Mouse (Mus musculus): Measurements from ENCODE around the gene Get4. TPM values are rescaled to one million over a fixed set of nuclear protein-coding genes. Genes with fewer than 3 reads are reported as not detected.
A peak's percentile ranks its signal among the peaks of the same experiment; 100 is the strongest.

The Get4 gene
- polyA plus RNA-seq, 1 experiment from 2014 or later, result 139 TPM

- H3K4me3 ChIP-seq (ENCODE audit: low read depth, low read length), result no peak overlapping the region
- no peaks in the 10 kb centered on the region for H3K27me3 ChIP-seq (ENCODE audit: control insufficient read depth, insufficient read depth, low read length)
- no peak overlapping the region; the same call in 1 of the 2 replicates for H3K9ac ChIP-seq (ENCODE audit: low read depth, low read length)
- H3K36me3 ChIP-seq (ENCODE audit: control insufficient read depth, insufficient read depth, low read length), result peaks cover 24% of the 10 kb centered on the region
- WGBS (ENCODE audit: insufficient replicate concordance), result 79% methylated on average over 7 of the region's 7 CpGs
- H3K9me3 ChIP-seq (replicated peaks; ENCODE audit: control insufficient read depth, low read length), result no peaks in the 10 kb centered on the region
- peaks cover 35% of the 10 kb centered on the region for H3K4me1 ChIP-seq (ENCODE audit: control insufficient read depth, insufficient read depth, low read length)
- H3K4me2 ChIP-seq, result peak overlapping the region; percentile 79
- no peak for ATAC-seq (replicated peaks; ENCODE audit: insufficient number of reproducible peaks, low FRiP score, low TSS enrichment)
- H3K27ac ChIP-seq (ENCODE audit: low read depth, low read length), result peak overlapping the region; percentile 60; the same call in 1 of the 2 replicates
These were observed 845 bp upstream of the Get4 start for GRCm38 (mm10) chr5:139251279-139251678.

DNA sequence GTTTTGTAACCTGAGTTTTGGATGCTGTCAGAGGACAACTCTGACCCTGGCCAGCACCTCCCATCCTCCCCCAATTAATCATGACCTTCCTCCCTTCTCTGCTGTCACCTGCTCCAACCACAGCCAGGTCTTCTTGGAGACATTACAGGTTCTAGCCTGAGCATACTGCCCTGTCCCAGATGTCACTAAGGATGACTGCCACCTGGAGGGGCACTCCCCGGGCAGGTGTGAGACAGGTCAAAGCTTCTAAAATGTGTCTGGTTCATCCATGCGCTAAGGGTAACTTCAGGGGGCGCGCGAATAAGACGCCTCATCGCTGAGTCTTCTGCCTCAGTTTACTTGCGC, 416 bp upstream of the Get4 start:
- ATAC-seq (replicated peaks; ENCODE audit: insufficient number of reproducible peaks, low FRiP score, low TSS enrichment), result peak; percentile 8; the same call in 1 of the 2 replicates
- Histone ChIP-seq H3K4me3 (ENCODE audit: low read depth, low read length) (peak overlapping the region; percentile 81), H3K4me1 (ENCODE audit: control insufficient read depth, insufficient read depth, low read length) (peaks cover 39% of the 10 kb centered on the region), H3K27me3 (ENCODE audit: control insufficient read depth, insufficient read depth, low read length) (no peaks in the 10 kb centered on the region), H3K4me2 (peak overlapping the region; percentile 79), H3K9me3 (replicated peaks; ENCODE audit: control insufficient read depth, low read length) (no peaks in the 10 kb centered on the region), H3K27ac (ENCODE audit: low read depth, low read length) (peak overlapping the region; percentile 60), H3K9ac (ENCODE audit: low read depth, low read length) (peak overlapping the region; percentile 79), H3K36me3 (ENCODE audit: control insufficient read depth, insufficient read depth, low read length) (peaks cover 19% of the 10 kb centered on the region)
- 2% methylated on average over 8 of the region's 8 CpGs for WGBS (ENCODE audit: insufficient replicate concordance)

DNA sequence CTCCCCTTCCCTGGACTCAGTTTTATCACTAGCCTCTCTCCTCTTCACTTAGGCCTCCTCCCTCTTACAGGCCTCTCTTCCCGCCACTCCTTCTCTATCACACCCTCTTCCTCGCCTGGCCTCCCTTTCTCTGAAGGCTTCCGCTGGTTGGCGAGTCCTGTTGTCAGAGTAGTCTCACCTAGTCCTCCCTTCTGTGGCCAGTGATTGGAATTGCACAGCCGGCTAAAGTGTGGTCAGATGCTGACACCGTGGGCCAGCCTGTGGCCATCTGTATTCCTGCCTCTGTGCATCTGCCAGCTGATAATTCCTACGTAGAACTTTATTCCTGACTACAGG, 754 bp downstream of the Get4 start:
- no peaks in the 10 kb centered on the region for H3K27me3 ChIP-seq (ENCODE audit: control insufficient read depth, insufficient read depth, low read length)
- H3K4me2 ChIP-seq, result peak overlapping the region; percentile 79
- H3K4me1 ChIP-seq (ENCODE audit: control insufficient read depth, insufficient read depth, low read length), result peaks cover 45% of the 10 kb centered on the region
- no peaks in the 10 kb centered on the region for H3K9me3 ChIP-seq (replicated peaks; ENCODE audit: control insufficient read depth, low read length)
- peak overlapping the region; percentile 94 for H3K27ac ChIP-seq (ENCODE audit: low read depth, low read length)
- peak overlapping the region; percentile 79 for H3K9ac ChIP-seq (ENCODE audit: low read depth, low read length)
- H3K4me3 ChIP-seq (ENCODE audit: low read depth, low read length), result peak overlapping the region; percentile 81
- peaks cover 11% of the 10 kb centered on the region for H3K36me3 ChIP-seq (ENCODE audit: control insufficient read depth, insufficient read depth, low read length)
- 0% methylated on average over 7 of the region's 7 CpGs for WGBS (ENCODE audit: insufficient replicate concordance)
- peak; percentile 13; the same call in 1 of the 2 replicates for ATAC-seq (replicated peaks; ENCODE audit: insufficient number of reproducible peaks, low FRiP score, low TSS enrichment)

- 4% methylated on average over 6 of the region's 6 CpGs for WGBS (ENCODE audit: insufficient replicate concordance)
- Histone ChIP-seq H3K27ac (ENCODE audit: low read depth, low read length) (peak overlapping the region; percentile 94), H3K36me3 (ENCODE audit: control insufficient read depth, insufficient read depth, low read length) (peaks cover 8% of the 10 kb centered on the region; the same call in 1 of the 2 replicates), H3K9me3 (replicated peaks; ENCODE audit: control insufficient read depth, low read length) (no peaks in the 10 kb centered on the region), H3K4me1 (ENCODE audit: control insufficient read depth, insufficient read depth, low read length) (peaks cover 48% of the 10 kb centered on the region), H3K4me3 (ENCODE audit: low read depth, low read length) (peak overlapping the region; percentile 81), H3K9ac (ENCODE audit: low read depth, low read length) (peak overlapping the region; percentile 79), H3K4me2 (peak overlapping the region; percentile 79), H3K27me3 (ENCODE audit: control insufficient read depth, insufficient read depth, low read length) (no peaks in the 10 kb centered on the region)
- ATAC-seq (replicated peaks; ENCODE audit: insufficient number of reproducible peaks, low FRiP score, low TSS enrichment), result 0 out of 2 replicates have a peak, but pooled peaks have one; percentile 15
These were observed 1.2 kb downstream of the Get4 start for GRCm38 (mm10) chr5:139253301-139253741.

GRCm38 (mm10) chr5:139254938-139255337, 2.8 kb downstream of the Get4 start:
- Histone ChIP-seq H3K27me3 (ENCODE audit: control insufficient read depth, insufficient read depth, low read length) (no peaks in the 10 kb centered on the region), H3K4me3 (ENCODE audit: low read depth, low read length) (no peak overlapping the region), H3K36me3 (ENCODE audit: control insufficient read depth, insufficient read depth, low read length) (no peaks in the 10 kb centered on the region), H3K27ac (ENCODE audit: low read depth, low read length) (no peak overlapping the region), H3K9me3 (replicated peaks; ENCODE audit: control insufficient read depth, low read length) (no peaks in the 10 kb centered on the region), H3K4me2 (peak overlapping the region; percentile 79; the same call in 1 of the 2 replicates), H3K9ac (ENCODE audit: low read depth, low read length) (peak overlapping the region; percentile 12; the same call in 1 of the 2 replicates), H3K4me1 (ENCODE audit: control insufficient read depth, insufficient read depth, low read length) (peaks cover 59% of the 10 kb centered on the region)
- no peak for ATAC-seq (replicated peaks; ENCODE audit: insufficient number of reproducible peaks, low FRiP score, low TSS enrichment)
- WGBS (ENCODE audit: insufficient replicate concordance), result 83% methylated on average over 6 of the region's 6 CpGs

GRCm38 (mm10) chr5:139255777-139256176, 3.7 kb downstream of the Get4 start:
- no peaks in the 10 kb centered on the region for H3K9me3 ChIP-seq (replicated peaks; ENCODE audit: control insufficient read depth, low read length)
- peak overlapping the region; percentile 62; the same call in 1 of the 2 replicates for H3K27ac ChIP-seq (ENCODE audit: low read depth, low read length)
- H3K27me3 ChIP-seq (ENCODE audit: control insufficient read depth, insufficient read depth, low read length), result no peaks in the 10 kb centered on the region
- peaks cover 64% of the 10 kb centered on the region for H3K4me1 ChIP-seq (ENCODE audit: control insufficient read depth, insufficient read depth, low read length)
- no peak overlapping the region for H3K4me3 ChIP-seq (ENCODE audit: low read depth, low read length)
- H3K4me2 ChIP-seq, result no peak overlapping the region
- peak overlapping the region; percentile 39; the same call in 1 of the 2 replicates for H3K9ac ChIP-seq (ENCODE audit: low read depth, low read length)
- H3K36me3 ChIP-seq (ENCODE audit: control insufficient read depth, insufficient read depth, low read length), result no peaks in the 10 kb centered on the region
- no peak for ATAC-seq (replicated peaks; ENCODE audit: insufficient number of reproducible peaks, low FRiP score, low TSS enrichment)
- WGBS (ENCODE audit: insufficient replicate concordance), result 83% methylated on average over 6 of the region's 6 CpGs

DNA sequence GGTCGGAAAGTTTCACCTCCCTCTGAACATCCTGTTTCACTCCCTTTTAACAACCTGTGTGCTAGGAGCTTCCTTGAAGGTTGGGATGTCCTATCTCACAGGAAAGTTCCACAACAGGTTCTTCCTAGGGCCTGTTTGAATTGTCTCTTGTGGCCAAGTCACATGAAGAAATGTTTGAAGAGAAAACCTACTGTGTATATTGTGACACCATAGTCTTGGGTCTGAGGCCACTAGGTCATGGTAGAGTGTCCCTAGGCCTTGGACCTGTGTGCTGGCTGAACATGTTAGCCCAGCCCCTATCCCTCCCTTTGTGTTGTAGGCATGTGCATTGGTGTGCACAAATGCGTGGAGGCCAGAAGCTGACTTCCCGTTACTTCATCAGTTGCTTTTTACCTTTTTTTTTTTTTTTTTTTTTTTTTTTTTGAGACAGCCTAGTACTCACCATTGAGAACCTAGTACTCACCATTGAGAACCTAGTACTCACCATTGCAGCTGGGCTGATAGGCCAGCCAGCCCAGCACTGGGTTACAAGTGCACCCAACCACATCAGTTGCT, 4.2 kb downstream of the Get4 start:
- Histone ChIP-seq H3K27ac (ENCODE audit: low read depth, low read length) (no peak overlapping the region), H3K27me3 (ENCODE audit: control insufficient read depth, insufficient read depth, low read length) (no peaks in the 10 kb centered on the region)

GRCm38 (mm10) chr5:139257265-139257664, 5.1 kb downstream of the Get4 start:
- H3K4me3 ChIP-seq (ENCODE audit: low read depth, low read length), result no peak overlapping the region
- WGBS (ENCODE audit: insufficient replicate concordance), result 91% methylated on average over 1 of the region's 1 CpGs
- 0 out of 2 replicates have a peak overlapping the region, but pooled peaks have one; percentile 43 for H3K9ac ChIP-seq (ENCODE audit: low read depth, low read length)
- H3K4me1 ChIP-seq (ENCODE audit: control insufficient read depth, insufficient read depth, low read length), result peaks cover 64% of the 10 kb centered on the region
- no peak for ATAC-seq (replicated peaks; ENCODE audit: insufficient number of reproducible peaks, low FRiP score, low TSS enrichment)
- H3K4me2 ChIP-seq, result no peak overlapping the region
- peaks cover 8% of the 10 kb centered on the region for H3K36me3 ChIP-seq (ENCODE audit: control insufficient read depth, insufficient read depth, low read length)
- H3K27me3 ChIP-seq (ENCODE audit: control insufficient read depth, insufficient read depth, low read length), result no peaks in the 10 kb centered on the region
- H3K9me3 ChIP-seq (replicated peaks; ENCODE audit: control insufficient read depth, low read length), result no peaks in the 10 kb centered on the region
- peak overlapping the region; percentile 67 for H3K27ac ChIP-seq (ENCODE audit: low read depth, low read length)

More for the DNA sequence above, 4.2 kb downstream of the Get4 start:
- WGBS (ENCODE audit: insufficient replicate concordance), result 92% methylated on average over 3 of the region's 3 CpGs
- no peaks in the 10 kb centered on the region for H3K9me3 ChIP-seq (replicated peaks; ENCODE audit: control insufficient read depth, low read length)
- no peak overlapping the region for H3K4me2 ChIP-seq
- no peak for ATAC-seq (replicated peaks; ENCODE audit: insufficient number of reproducible peaks, low FRiP score, low TSS enrichment)
- H3K36me3 ChIP-seq (ENCODE audit: control insufficient read depth, insufficient read depth, low read length), result peaks cover 3% of the 10 kb centered on the region; the same call in 1 of the 2 replicates
- H3K4me3 ChIP-seq (ENCODE audit: low read depth, low read length), result no peak overlapping the region
- H3K4me1 ChIP-seq (ENCODE audit: control insufficient read depth, insufficient read depth, low read length), result peaks cover 64% of the 10 kb centered on the region
- H3K9ac ChIP-seq (ENCODE audit: low read depth, low read length), result no peak overlapping the region

DNA sequence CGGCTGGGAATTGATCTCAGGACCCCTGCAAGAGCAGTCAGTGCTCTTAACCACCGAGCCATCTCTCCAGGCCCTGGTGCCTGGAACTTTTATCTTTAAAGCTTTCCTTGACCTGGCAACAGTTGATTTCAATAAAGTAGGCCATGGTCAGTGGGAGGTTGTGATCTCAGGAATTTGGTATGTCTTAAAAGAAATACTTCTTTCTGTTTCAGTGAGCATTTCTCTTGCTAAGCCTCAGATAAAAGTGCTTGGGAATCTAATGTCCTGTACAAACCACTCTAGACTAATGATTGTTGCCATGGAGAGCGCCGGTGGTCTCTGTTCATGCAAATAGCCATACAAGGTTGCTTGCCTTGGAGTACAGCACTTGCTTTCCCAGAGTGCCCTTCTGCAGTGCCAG, 5.7 kb downstream of the Get4 start:
- 42% methylated on average over 4 of the region's 4 CpGs for WGBS (ENCODE audit: insufficient replicate concordance)
- Histone ChIP-seq H3K4me2 (no peak overlapping the region), H3K27me3 (ENCODE audit: control insufficient read depth, insufficient read depth, low read length) (no peaks in the 10 kb centered on the region), H3K27ac (ENCODE audit: low read depth, low read length) (peak overlapping the region; percentile 67), H3K4me1 (ENCODE audit: control insufficient read depth, insufficient read depth, low read length) (peaks cover 64% of the 10 kb centered on the region), H3K9ac (ENCODE audit: low read depth, low read length) (no peak overlapping the region), H3K4me3 (ENCODE audit: low read depth, low read length) (no peak overlapping the region), H3K36me3 (ENCODE audit: control insufficient read depth, insufficient read depth, low read length) (peaks cover 14% of the 10 kb centered on the region), H3K9me3 (replicated peaks; ENCODE audit: control insufficient read depth, low read length) (no peaks in the 10 kb centered on the region)
- ATAC-seq (replicated peaks; ENCODE audit: insufficient number of reproducible peaks, low FRiP score, low TSS enrichment), result no peak
